Mouse (Mus musculus) MEL (cell line): ENCODE data around the gene Dlg2. TPM values are rescaled to one million over a fixed set of nuclear protein-coding genes. Genes with fewer than 3 reads are reported as not detected.

ENCODE experiments used
- DNase-seq: peaks from one replicate; pipeline ENCODE4 v3.0.0; 2011; ENCODE audit warnings: low read depth, low spot score
- H3K27ac ChIP-seq: 2 replicates; pipeline ENCODE4 v1.5.1; 2012; ENCODE audit warnings: low read depth, mild to moderate bottlenecking, control low read depth, low read length, moderate library complexity; ENCODE audit not compliant: control insufficient read depth
- H3K27me3 ChIP-seq, 2 experiments: fragments of 150-350 bp in 1 of 2; sonication (generic) in 1 of 2; 2 replicates each; pipeline ENCODE4 v1.6.1; 2012; ENCODE audit warnings: low read length in 2 of 2, mild to moderate bottlenecking in 2 of 2, improper control_type of control experiment in 1 of 2, moderate library complexity in 1 of 2; ENCODE audit not compliant: insufficient read depth in 2 of 2, control insufficient read depth in 1 of 2
- H3K36me3 ChIP-seq, 2 experiments: 2 replicates each; pipeline ENCODE4 v1.6.1; 2012 to 2014; ENCODE audit warnings: low read length in 2 of 2, improper control_type of control experiment in 1 of 2, inconsistent platforms in 1 of 2, mild to moderate bottlenecking in 1 of 2; ENCODE audit not compliant: insufficient read depth in 2 of 2, control insufficient read depth in 1 of 2
- H3K4me1 ChIP-seq, 2 experiments: fragments of 150-350 bp in 1 of 2; sonication (generic) in 1 of 2; 2 replicates each; pipeline ENCODE4 v1.6.1; 2012; ENCODE audit warnings: low read length in 2 of 2, improper control_type of control experiment in 1 of 2, mild to moderate bottlenecking in 1 of 2; ENCODE audit not compliant: insufficient read depth in 2 of 2, control insufficient read depth in 1 of 2
- H3K4me3 ChIP-seq, 2 experiments: fragments of 150-350 bp in 1 of 2; sonication (generic) in 1 of 2; 2 replicates each; pipeline ENCODE4 v1.5.1; 2012; ENCODE audit warnings: low read depth in 2 of 2, low read length in 2 of 2, mild to moderate bottlenecking in 2 of 2, moderate library complexity in 2 of 2, control low read depth in 1 of 2, improper control_type of control experiment in 1 of 2; ENCODE audit not compliant: control insufficient read depth in 1 of 2, insufficient read depth in 1 of 2
- H3K79me2 ChIP-seq: 2 replicates; pipeline ENCODE4 v1.6.1; 2012; ENCODE audit warnings: mild to moderate bottlenecking, low read length, moderate library complexity; ENCODE audit not compliant: control insufficient read depth, poor library complexity, insufficient read depth
- H3K9ac ChIP-seq: 2 replicates; pipeline ENCODE4 v1.6.1; 2012; ENCODE audit warnings: low read depth, mild to moderate bottlenecking, control low read depth, low read length, moderate library complexity; ENCODE audit not compliant: control insufficient read depth, poor library complexity, severe bottlenecking
- H3K9me3 ChIP-seq: fragments of 150-350 bp; sonication (generic); replicated peaks from 2 replicates; pipeline ENCODE4 v1.6.1; 2012; ENCODE audit warnings: mild to moderate bottlenecking, low read length, improper control_type of control experiment, moderate library complexity; ENCODE audit not compliant: insufficient read depth
- BHLHE40 ChIP-seq: IDR thresholded peaks from 2 replicates; pipeline ENCODE4 v1.6.1; 2012; ENCODE audit warnings: low read depth, mild to moderate bottlenecking, inconsistent platforms, low read length, improper control_type of control experiment, borderline replicate concordance
- CHD1 ChIP-seq: IDR thresholded peaks from 2 replicates; pipeline ENCODE4 v1.6.1; 2012; ENCODE audit warnings: low read depth, mild to moderate bottlenecking, inconsistent platforms, low read length, improper control_type of control experiment
- CTCF ChIP-seq, 3 experiments: IDR thresholded peaks in 2 of 3; conservative IDR thresholded peaks in 1 of 3; 2 replicates each; pipeline ENCODE4 v1.5.1; 2011 to 2012; ENCODE audit warnings: low read length in 3 of 3, low read depth in 2 of 3, mild to moderate bottlenecking in 2 of 3, improper control_type of control experiment in 1 of 3, inconsistent platforms in 1 of 3, mixed read lengths in 1 of 3, moderate library complexity in 1 of 3; ENCODE audit not compliant: control insufficient read depth in 1 of 3, insufficient read depth in 1 of 3, poor library complexity in 1 of 3, severe bottlenecking in 1 of 3
- EP300 ChIP-seq, 2 experiments: IDR thresholded peaks; 2 replicates each; pipeline ENCODE4 v1.6.1; 2011; ENCODE audit warnings: improper control_type of control experiment in 2 of 2, low read length in 2 of 2, low read depth in 1 of 2, mild to moderate bottlenecking in 1 of 2
- ETS1 ChIP-seq: IDR thresholded peaks from 2 replicates; pipeline ENCODE4 v1.6.1; 2012; ENCODE audit warnings: low read depth, mild to moderate bottlenecking, inconsistent platforms, low read length, improper control_type of control experiment, moderate library complexity
- GABPA ChIP-seq: IDR thresholded peaks from 2 replicates; pipeline ENCODE4 v1.6.1; 2012; ENCODE audit warnings: low read depth, mild to moderate bottlenecking, inconsistent platforms, low read length, improper control_type of control experiment, moderate library complexity
- HCFC1 ChIP-seq: IDR thresholded peaks from 2 replicates; pipeline ENCODE4 v1.6.1; 2012; ENCODE audit warnings: low read depth, mild to moderate bottlenecking, inconsistent platforms, low read length, improper control_type of control experiment, moderate library complexity
- JUND ChIP-seq: IDR thresholded peaks from 2 replicates; pipeline ENCODE4 v1.6.1; 2011; ENCODE audit warnings: low read depth, mild to moderate bottlenecking, improper control_type of control experiment, low read length
- KAT2A ChIP-seq: conservative IDR thresholded peaks from 2 replicates; pipeline ENCODE4 v1.6.1; 2012; ENCODE audit warnings: low read depth, low read length, improper control_type of control experiment, inconsistent platforms
- MAZ ChIP-seq: IDR thresholded peaks from 2 replicates; pipeline ENCODE4 v1.6.1; 2012; ENCODE audit warnings: low read depth, mild to moderate bottlenecking, inconsistent platforms, low read length, improper control_type of control experiment
- MXI1 ChIP-seq: IDR thresholded peaks from 2 replicates; pipeline ENCODE4 v1.6.1; 2011; ENCODE audit warnings: mild to moderate bottlenecking, low read depth, low read length, improper control_type of control experiment
- MYB ChIP-seq: IDR thresholded peaks from 2 replicates; pipeline ENCODE4 v1.6.1; 2011; ENCODE audit warnings: mild to moderate bottlenecking, low read depth, low read length, improper control_type of control experiment
- NELFE ChIP-seq: IDR thresholded peaks from 2 replicates; pipeline ENCODE4 v1.6.1; 2011; ENCODE audit warnings: low read depth, low read length, improper control_type of control experiment
- POLR2A ChIP-seq, 2 experiments: IDR thresholded peaks; 2 replicates each; pipeline ENCODE4 v1.6.1; 2011 to 2012; ENCODE audit warnings: low read length in 2 of 2, mild to moderate bottlenecking in 2 of 2, control low read depth in 1 of 2, improper control_type of control experiment in 1 of 2, low read depth in 1 of 2, moderate library complexity in 1 of 2; ENCODE audit not compliant: control insufficient read depth in 1 of 2, insufficient read depth in 1 of 2, poor library complexity in 1 of 2
- POLR2AphosphoS5 ChIP-seq: IDR thresholded peaks from 2 replicates; pipeline ENCODE4 v1.6.1; 2012; ENCODE audit warnings: low read depth, borderline replicate concordance, mild to moderate bottlenecking, inconsistent platforms, low read length, moderate library complexity, mixed read lengths
- TAL1 ChIP-seq: IDR thresholded peaks from 2 replicates; pipeline ENCODE4 v1.6.1; 2012; ENCODE audit warnings: mild to moderate bottlenecking, inconsistent platforms, low read length, moderate library complexity, mixed read lengths
- TCF12 ChIP-seq: IDR thresholded peaks from 2 replicates; pipeline ENCODE4 v1.6.1; 2014; ENCODE audit warnings: low read depth, mild to moderate bottlenecking, inconsistent platforms, low read length, improper control_type of control experiment, moderate library complexity
- UBTF ChIP-seq: IDR thresholded peaks from 2 replicates; pipeline ENCODE4 v1.6.1; 2012; ENCODE audit warnings: low read depth, mild to moderate bottlenecking, inconsistent platforms, low read length, improper control_type of control experiment, moderate library complexity, borderline replicate concordance; ENCODE audit not compliant: insufficient read depth
- USF1 ChIP-seq: IDR thresholded peaks from 2 replicates; pipeline ENCODE4 v1.6.1; 2014; ENCODE audit warnings: low read depth, mild to moderate bottlenecking, inconsistent platforms, low read length, improper control_type of control experiment, moderate library complexity
- ZMIZ1 ChIP-seq: IDR thresholded peaks from 2 replicates; pipeline ENCODE4 v1.6.1; 2012; ENCODE audit warnings: low read depth, mild to moderate bottlenecking, inconsistent platforms, low read length, improper control_type of control experiment, moderate library complexity
- ZNF384 ChIP-seq: IDR thresholded peaks from 2 replicates; pipeline ENCODE4 v1.6.1; 2012; ENCODE audit warnings: low read depth, mild to moderate bottlenecking, inconsistent platforms, low read length, improper control_type of control experiment
- polyA plus RNA-seq, 2 experiments: library from polyadenylated mRNA; stranded (reverse) in 1 of 2; unstranded in 1 of 2; fragments of >175 nt in 1 of 2; fragments of >200 nt in 1 of 2; gene quantifications; 2 replicates each; pipeline versions ENCODE4 v1.2.1 to v1.2.4; 2012; ENCODE audit warnings: low replicate concordance in 2 of 2, low read depth in 1 of 2; ENCODE audit not compliant: insufficient read length in 2 of 2, insufficient read depth in 1 of 2, missing spikeins in 1 of 2
- total RNA-seq: library from RNA; depleted of rRNA; stranded (reverse); fragments of 300-350 nt; gene quantifications from 2 replicates; pipeline ENCODE4 v1.2.3, GENCODE M21; 2012

Dlg2 gene
- total and polyA plus RNA-seq, 3 experiments = 0.04 TPM; not detected in 2

DNA sequence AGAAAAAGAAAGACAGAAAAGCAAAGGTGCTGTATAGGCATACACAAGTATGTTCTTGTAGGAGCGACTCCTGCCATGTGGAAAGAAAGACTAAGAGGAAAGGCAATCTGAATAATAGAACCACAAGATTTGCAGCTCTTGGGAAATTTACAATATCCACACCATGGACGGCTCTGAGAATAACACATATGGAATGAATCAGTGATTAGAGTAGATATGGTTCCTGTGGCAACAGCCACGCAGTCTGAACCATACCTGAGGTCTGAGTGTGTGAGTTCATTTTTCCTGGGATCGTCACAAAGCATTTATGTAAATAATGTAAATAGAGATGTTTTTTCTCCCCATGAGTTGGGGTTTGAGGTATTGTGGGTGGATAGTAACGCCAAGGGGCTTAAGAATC is 1247.9 kb downstream of the Dlg2 start:
- H3K9me3 ChIP-seq = no peaks in the 10 kb centered on the region
- TF ChIP-seq ZNF384 = no peak
- TF ChIP-seq EP300 (IDR thresholded peaks at IDR 0.05; ENCODE audit: low read depth in 1 of 2, low read length in 2 of 2) = no peak
- no peak for TF ChIP-seq ETS1
- TF ChIP-seq JUND = no peak
- no peak for TF ChIP-seq MYB
- TF ChIP-seq TAL1 = no peak
- TF ChIP-seq TCF12 = no peak
- no peak for TF ChIP-seq CHD1
- TF ChIP-seq POLR2A (IDR thresholded peaks at IDR 0.05; ENCODE audit: control insufficient read depth in 1 of 2, insufficient read depth in 1 of 2, low read depth in 1 of 2, low read length in 2 of 2, poor library complexity in 1 of 2) = no peak
- TF ChIP-seq POLR2AphosphoS5 = no peak
- no peak for TF ChIP-seq MAZ
- no peak for TF ChIP-seq CTCF (IDR thresholded peaks at IDR 0.05 in 2 of 3, conservative IDR thresholded peaks at IDR 0.05 in 1 of 3; ENCODE audit: control insufficient read depth in 1 of 3, insufficient read depth in 1 of 3, low read depth in 2 of 3, low read length in 3 of 3, poor library complexity in 1 of 3, severe bottlenecking in 1 of 3)
- TF ChIP-seq USF1 = no peak
- TF ChIP-seq GABPA = no peak
- no peak for TF ChIP-seq BHLHE40
- H3K27me3 ChIP-seq = no peaks in the 10 kb centered on the region; a peak in 1 of 4 replicates
- no peaks in the 10 kb centered on the region for H3K4me1 ChIP-seq
- DNase-seq = no peak
- H3K4me3 ChIP-seq = no peak overlapping the region
- H3K27ac ChIP-seq = no peak overlapping the region
- no peaks in the 10 kb centered on the region for H3K79me2 ChIP-seq
- H3K9ac ChIP-seq = no peak overlapping the region
- no peaks in the 10 kb centered on the region for H3K36me3 ChIP-seq

DNA sequence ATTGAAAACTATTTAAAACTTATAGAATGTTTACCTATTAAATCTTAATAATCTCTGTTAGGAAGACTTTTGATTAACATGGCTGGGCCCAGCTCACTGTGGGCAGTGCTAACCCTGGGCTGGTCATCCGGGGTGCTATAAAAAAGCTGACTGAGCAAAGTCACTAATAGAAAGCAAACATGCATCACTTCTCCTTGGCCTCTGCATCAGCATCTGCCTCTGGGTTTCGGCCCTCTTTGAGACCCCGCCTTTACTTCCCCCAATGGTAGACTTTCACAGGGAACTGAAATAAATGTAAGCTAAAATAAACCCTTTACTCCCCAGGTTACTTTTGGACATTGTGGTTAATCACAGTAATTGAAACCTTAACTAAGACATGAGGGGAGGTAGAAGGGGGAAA is 1264.3 kb downstream of the Dlg2 start:
- Histone ChIP-seq H3K9ac (no peak overlapping the region), H3K27me3 (no peaks in the 10 kb centered on the region), H3K36me3 (no peaks in the 10 kb centered on the region), H3K9me3 (no peaks in the 10 kb centered on the region), H3K79me2 (no peaks in the 10 kb centered on the region), H3K4me3 (no peak overlapping the region), H3K4me1 (no peaks in the 10 kb centered on the region)
- no peak for DNase-seq
- TF ChIP-seq BHLHE40 = no peak
- no peak for TF ChIP-seq TCF12
- no peak for TF ChIP-seq USF1
- no peak for TF ChIP-seq MXI1
- no peak for TF ChIP-seq NELFE
- TF ChIP-seq ETS1 = no peak
- no peak for TF ChIP-seq POLR2AphosphoS5
- no peak for TF ChIP-seq UBTF
- no peak for TF ChIP-seq HCFC1
- no peak for TF ChIP-seq KAT2A
- TF ChIP-seq ZMIZ1 = no peak
- no peak for TF ChIP-seq TAL1
- no peak for TF ChIP-seq MAZ
- TF ChIP-seq, all 39 proteins: peak for 0
- no peak overlapping the region for H3K27ac ChIP-seq
